Mouse (Mus musculus) gonadal fat pad, adult 2 months (tissue): ENCODE data around the gene Baiap2. TPM values are rescaled to one million over a fixed set of nuclear protein-coding genes. Genes with fewer than 3 reads are reported as not detected.

Experiments
- DNase-seq: peaks from one replicate; pipeline ENCODE4 v3.0.0-alpha.2; 2012; ENCODE audit warnings: low read depth
- polyA plus RNA-seq: library from polyadenylated mRNA; depleted of rRNA; stranded (reverse); fragments of >200 nt; gene quantifications from 2 replicates; pipeline ENCODE4 v1.2.3, GENCODE M21; 2012

Baiap2 gene
- polyA plus RNA-seq, 1 experiment: 90.7 TPM

GRCm38 (mm10) chr11:119978701-119979100, 36.1 kb downstream of the Baiap2 start:
- no peak for DNase-seq

GRCm38 (mm10) chr11:119979596-119980385, 37.2 kb downstream of the Baiap2 start:
- no peak for DNase-seq

- DNase-seq: no peak
Observed at GRCm38 (mm10) chr11:119981769-119982168, 39.2 kb downstream of the Baiap2 start.

- DNase-seq: no peak
Observed at GRCm38 (mm10) chr11:119982236-119982635, 39.7 kb downstream of the Baiap2 start.

GRCm38 (mm10) chr11:119983151-119983550, 40.6 kb downstream of the Baiap2 start:
- no peak for DNase-seq

- no peak for DNase-seq
Observed at GRCm38 (mm10) chr11:119986751-119987425, 44.3 kb downstream of the Baiap2 start.

GRCm38 (mm10) chr11:119987876-119988275, 45.3 kb downstream of the Baiap2 start:
- no peak for DNase-seq

GRCm38 (mm10) chr11:119988391-119988790, 45.8 kb downstream of the Baiap2 start:
- DNase-seq: no peak

GRCm38 (mm10) chr11:119989115-119989564, 46.6 kb downstream of the Baiap2 start:
- no peak for DNase-seq

- no peak for DNase-seq
Observed at GRCm38 (mm10) chr11:119990658-119991337, 48.2 kb downstream of the Baiap2 start.

GRCm38 (mm10) chr11:119991338-119991678, 48.7 kb downstream of the Baiap2 start:
- DNase-seq: no peak

- no peak for DNase-seq
Observed at GRCm38 (mm10) chr11:119997351-119997750, 54.8 kb downstream of the Baiap2 start.

- DNase-seq: no peak
Observed at GRCm38 (mm10) chr11:120002041-120002440, 59.5 kb downstream of the Baiap2 start.

GRCm38 (mm10) chr11:120002634-120003220, 60.2 kb downstream of the Baiap2 start:
- DNase-seq: no peak

- no peak for DNase-seq
Observed at GRCm38 (mm10) chr11:120005434-120006317, 63.1 kb downstream of the Baiap2 start.

GRCm38 (mm10) chr11:120007496-120008080, 65.0 kb downstream of the Baiap2 start:
- no peak for DNase-seq

- no peak for DNase-seq
Observed at GRCm38 (mm10) chr11:120008501-120008900, 65.9 kb downstream of the Baiap2 start.

GRCm38 (mm10) chr11:120008956-120009355, 66.4 kb downstream of the Baiap2 start:
- no peak for DNase-seq

- no peak for DNase-seq
Observed at GRCm38 (mm10) chr11:120009937-120010336, 67.4 kb downstream of the Baiap2 start.

GRCm38 (mm10) chr11:120011114-120011760, 68.7 kb downstream of the Baiap2 start:
- no peak for DNase-seq
